Mouse (Mus musculus) bone marrow, adult 2 months (tissue): ENCODE measurements at regions not wholly inside any gene's neighbourhood (a gene's known extent, or its start where the extent isn't known, plus 50 kb on each side); places are given as distances from the start of the nearest gene placed in this dataset.

Experiments used
- CTCF ChIP-seq: fragments of 200-500 bp; IDR thresholded peaks from 2 replicates; pipeline ENCODE4 v1.5.1; 2011; ENCODE audit warnings: low read length, control low read depth; ENCODE audit not compliant: control insufficient read depth, insufficient read depth
- POLR2A ChIP-seq: fragments of 200-500 bp; IDR thresholded peaks from 2 replicates; pipeline ENCODE4 v1.6.1; 2011; ENCODE audit warnings: low read depth, mild to moderate bottlenecking, control low read depth, low read length, borderline replicate concordance; ENCODE audit not compliant: control insufficient read depth

GRCm38 (mm10) chr8:10911371-10911770 is 96.9 kb downstream of the Irs2 start:
- TF ChIP-seq CTCF (no peak), POLR2A (no peak)
